Mouse (Mus musculus) retina, adult 2 months (tissue): ENCODE data around the gene Atg14.
"Not testable (repeated sequence)": the region's sequence is repeated elsewhere in the genome, so short reads cannot be mapped to it uniquely, and the experiment has no call there.

Experiments
- DNase-seq: peaks from one replicate; pipeline ENCODE4 v3.0.0-alpha.2; 2012; ENCODE audit warnings: low read depth, low spot score

Gene Atg14

DNA sequence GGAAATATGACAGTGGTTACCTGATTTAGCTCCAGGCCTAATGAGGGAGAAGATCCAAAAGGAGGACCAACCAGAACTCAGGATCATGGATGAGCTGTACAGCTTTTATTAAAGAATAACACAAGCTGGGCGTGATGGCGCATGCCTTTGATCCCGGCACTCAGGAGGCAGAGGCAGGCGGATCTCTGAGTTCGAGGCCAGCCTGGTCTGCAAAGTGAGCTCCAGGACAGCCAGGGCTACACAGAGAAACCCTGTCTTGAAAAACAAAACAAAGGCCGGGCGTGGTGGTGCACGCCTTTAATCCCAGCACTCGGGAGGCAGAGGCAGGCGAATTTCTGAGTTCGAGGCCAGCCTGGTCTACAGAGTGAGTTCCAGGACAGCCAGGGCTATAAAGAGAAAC is at the start of gene Atg14:
Atg14 (minus strand) TSS at position 101 of the 400 bp plus-strand sequence.
- not testable (repeated sequence) for DNase-seq

DNA sequence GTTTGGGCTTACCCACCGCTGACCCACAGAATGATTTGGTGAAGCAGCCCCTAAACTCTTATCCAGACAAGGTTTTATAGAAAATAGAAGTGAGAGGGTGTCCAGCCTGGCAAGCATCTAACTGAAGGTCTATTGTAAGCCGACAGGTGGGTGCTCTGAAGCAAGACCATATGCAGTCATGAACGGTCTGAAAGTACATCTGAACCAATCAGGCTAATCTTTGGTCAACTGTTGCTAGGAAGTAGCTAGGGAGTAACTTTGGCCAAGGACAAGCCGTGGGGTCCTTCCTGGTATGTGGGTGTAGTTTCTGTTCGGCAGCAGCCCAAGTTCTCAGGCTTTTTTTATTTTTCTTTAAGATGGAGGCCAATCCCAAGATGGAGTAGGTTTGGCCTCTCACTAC is 48.4 kb upstream of the Atg14 start:
- no peak for DNase-seq

DNA sequence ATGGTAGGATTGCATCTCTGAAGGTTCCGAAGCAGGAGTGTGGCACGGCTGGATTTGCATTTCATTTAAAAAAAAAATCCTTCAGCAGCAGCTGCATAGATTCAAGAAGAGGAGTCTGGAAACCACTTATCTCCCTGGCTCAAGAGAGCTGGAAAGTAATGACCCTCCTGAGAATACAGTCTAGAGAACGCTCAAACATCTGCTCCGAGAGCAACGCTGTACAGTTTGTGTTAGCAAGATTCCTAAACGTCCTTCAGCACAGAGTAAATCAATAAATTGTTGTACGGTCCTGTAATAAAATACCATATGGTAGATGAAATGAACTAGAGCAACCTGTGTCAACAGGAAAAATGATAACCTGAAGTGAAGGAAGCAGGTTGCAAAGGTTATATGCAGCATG is 42.8 kb upstream of the Atg14 start:
- DNase-seq = no peak

DNA sequence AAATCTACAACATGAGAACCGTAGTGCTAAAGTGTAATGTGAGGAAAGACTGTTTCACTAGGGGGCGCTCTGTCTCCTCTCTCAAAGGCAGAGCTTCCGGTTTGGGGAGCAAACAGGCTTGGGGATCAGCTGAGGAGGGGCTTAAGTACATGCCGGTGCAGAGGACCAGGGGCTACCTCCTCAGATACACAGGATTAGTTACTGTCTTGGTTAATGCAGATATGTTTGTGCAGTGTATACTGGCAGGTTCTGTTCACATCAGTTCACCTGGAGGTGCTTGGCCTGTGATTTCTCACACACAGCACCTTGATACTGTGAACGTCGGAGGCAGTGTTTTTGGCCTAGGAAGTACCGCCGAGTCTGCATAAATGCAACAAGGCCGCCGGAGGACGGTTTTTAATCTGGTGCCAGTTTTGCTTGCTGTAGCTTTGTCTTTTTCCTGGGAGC is 27.5 kb upstream of the Atg14 start:
- peak; percentile 59 for DNase-seq

DNA sequence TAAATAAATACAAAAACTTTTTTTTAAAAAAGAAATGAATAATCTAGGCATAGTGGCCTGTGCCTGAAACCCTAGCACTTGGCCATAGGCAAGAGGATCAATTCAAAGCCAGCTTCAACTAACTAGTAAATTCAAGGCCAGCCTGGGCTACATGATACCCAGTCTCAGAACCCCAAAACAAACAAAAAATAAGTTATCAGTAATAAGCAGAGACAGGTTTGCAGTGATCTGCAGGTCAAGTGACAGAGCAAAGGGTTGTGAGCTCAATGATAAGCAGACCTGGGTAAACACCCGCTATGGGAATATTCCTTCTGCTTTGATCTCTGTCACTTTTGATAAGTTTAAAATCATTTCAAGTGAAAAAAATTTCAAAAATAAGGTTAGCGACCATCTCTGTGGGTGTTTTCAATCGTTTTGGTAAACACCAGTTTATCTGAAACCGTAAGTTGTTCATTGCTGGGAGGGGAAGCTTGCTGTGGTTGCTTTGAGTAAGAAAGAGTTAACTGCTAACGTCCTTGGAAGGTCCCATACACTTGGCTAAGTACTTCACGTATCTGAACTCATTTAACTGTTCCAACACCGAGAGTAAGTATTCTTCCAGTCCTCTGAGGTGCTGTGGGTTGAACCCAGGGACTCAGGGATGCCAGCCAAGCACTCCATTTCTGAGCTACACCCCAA is 24.1 kb upstream of the Atg14 start:
- DNase-seq = no peak

DNA sequence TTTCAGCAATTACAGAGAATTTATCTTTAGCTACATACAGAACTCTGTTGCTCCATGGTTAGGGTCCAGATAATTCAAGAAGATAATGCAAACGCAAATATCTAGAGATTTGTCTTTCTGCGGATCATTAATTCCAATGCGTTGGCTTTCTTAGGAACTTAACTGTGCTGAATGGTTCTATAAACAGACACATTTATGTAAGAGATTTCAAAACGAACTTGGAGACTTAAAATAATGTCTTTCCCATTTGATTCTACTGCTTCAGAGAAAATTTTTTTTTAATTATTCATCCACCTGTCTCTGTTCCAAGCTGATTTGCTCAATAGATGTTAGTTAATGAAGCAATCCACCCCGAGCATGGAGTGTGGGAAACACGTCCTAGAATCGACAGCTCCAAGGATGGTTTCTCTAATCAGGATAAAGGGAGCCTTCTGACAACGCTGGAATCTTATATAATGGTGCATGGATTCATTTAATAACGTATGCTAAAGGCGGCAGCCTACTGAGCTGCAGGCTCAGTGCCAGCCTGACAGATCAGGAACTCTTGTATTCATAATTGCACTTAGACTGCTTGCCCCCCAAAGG is 20.0 kb upstream of the Atg14 start:
- DNase-seq = no peak

DNA sequence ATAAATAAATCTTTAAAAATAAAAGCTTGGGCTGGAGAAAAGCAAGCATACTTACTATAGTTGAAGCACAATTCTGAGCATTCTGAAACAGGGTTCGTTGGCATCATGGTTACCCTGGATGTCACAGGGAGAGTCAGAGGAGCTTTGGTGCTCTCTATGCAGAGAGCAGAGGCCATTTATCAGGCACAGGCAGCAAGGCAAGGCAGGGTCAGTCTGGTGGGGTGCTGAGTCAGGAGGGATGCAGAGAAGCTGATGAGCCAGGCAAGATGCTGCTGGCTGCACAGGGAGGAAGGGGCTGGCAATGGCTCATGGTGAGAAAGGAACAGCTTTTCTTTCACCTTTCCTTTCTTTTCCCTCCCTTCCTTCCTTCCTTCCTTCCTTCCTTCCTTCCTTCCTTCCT is 19.0 kb upstream of the Atg14 start:
- DNase-seq = no peak

DNA sequence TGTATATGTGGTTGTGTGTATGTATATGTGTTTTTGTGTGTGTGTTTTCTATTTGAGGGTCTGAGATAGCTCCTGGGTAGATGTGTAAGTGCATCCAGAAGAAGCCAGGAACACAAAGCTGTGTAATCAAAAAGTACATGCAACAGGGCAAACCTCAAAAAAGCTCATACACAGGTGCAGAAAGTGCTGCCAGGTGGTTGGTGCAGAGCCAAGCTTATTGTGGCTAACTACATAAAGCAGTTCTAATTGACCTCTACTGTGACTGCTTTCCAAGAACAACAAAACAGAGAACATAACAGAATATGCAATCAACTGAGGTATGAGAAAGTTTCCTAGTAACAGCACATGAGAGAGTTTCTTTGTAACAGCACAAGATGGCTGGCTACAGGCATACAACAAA is 13.9 kb upstream of the Atg14 start:
- DNase-seq = no peak

DNA sequence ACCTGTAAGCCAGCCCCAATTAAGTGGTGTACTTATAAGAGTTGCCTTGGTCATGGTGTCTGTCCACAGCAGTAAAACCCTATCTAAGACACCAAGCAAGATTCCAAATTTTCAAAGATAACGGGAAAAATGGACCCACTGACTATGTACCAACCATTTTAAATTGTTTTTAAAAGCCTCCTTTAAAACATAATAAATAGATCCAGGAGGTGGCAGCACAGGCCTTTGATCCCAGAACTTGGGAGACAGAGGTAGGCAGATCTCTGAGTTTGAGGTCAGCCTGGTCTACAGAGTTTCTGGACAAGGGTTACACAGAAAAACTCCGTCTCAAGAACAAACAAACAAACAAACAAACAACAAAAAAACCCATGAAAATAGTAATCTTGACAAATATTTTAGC is 11.2 kb upstream of the Atg14 start:
- DNase-seq = no peak

DNA sequence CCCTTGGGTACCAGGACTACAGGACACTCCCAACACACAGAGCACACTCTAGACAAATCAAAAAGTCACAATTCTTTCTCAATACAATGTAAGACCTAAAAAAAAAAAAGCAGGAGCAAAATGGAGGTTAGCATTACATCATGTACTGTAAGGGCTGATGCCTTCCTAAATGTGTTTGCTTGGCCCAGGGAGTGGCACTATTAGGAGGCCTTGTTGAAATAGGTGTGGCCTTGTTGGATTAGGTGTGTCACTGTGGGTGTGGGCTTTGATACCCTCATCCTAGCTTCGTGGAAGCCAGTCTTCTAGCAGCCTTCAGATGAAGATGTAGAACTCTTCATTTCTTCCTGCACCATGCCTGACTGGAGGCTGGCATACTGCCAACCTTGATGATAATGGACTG is 10.8 kb upstream of the Atg14 start:
- DNase-seq = no peak

DNA sequence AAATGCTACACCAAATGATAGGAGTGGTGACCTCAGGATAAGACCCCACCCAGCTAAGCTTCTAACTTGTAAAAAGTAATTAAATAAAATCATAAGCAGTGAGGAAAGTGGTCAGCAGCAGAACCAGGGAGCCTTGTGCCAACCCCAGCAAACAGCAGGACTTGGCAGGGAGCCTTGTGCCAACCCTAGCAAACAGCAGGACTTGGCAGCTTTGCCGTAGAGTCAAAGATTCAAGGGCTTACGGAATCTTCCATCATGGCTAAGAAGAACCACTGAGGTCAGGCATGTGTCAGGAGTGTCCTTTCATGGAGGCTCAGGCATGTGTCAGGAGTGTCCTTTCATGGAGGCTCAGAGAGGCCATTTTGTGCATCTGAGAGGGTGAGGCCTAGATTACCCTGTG is 7.6 kb upstream of the Atg14 start:
- no peak for DNase-seq

DNA sequence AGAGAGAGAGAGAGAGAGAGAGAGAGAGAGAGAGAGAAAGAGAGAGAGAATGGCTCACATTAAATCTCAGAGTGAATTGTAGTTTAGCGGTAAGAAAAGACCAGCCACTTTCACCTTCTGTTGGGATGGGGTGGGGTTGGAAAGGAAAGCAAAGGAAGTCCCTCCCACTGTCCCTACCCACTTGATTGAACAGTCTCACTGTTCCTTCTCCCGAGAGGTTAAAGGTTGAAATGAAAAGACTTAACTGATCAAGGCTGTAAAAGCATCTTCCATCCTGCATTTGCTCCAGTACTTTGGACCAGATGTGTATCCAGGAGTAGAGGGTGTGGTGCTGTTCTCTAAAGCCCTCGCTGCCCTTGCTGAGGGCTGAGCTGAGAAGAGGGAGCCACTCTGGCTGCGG is 6.2 kb upstream of the Atg14 start:
- no peak for DNase-seq

DNA sequence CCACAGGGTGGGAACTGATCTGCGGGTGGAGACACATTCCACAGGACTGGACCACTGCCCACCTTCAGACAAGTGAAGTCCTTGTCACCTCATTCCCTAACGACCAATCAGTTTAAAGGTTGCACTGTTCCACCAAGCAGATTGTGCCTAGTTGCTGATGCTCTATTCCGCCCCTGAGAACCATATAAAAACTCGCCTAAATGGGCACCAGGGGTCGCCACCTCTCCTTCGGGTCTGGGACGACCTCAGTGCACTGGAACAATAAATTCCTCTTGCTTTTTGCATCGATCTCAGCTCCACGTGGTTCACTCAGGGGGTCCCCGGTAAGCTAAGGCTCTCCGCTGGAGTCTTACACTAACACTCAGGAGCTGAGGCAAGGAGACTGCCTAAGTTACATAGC is 4.3 kb upstream of the Atg14 start:
- DNase-seq = no peak

DNA sequence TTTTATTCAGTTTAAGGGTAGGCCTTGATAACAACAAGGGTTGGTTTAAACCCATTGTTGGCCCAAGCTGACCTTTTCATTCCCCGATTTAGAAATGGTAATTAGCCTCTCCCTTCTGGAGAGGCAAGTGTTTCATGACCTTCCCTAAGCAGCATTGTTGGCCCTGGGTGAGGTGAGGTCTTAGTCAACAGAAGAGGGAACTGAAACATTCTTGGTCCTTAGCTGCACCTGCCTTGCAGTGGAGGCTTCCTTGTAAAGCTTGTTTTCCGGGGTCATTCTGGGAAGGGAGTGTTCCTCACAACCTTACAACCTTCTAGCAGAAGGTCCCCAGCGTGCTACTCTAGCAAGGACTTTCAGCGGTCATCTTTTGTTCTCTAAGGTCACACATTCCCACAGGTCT is 2.3 kb upstream of the Atg14 start:
- DNase-seq = no peak

DNA sequence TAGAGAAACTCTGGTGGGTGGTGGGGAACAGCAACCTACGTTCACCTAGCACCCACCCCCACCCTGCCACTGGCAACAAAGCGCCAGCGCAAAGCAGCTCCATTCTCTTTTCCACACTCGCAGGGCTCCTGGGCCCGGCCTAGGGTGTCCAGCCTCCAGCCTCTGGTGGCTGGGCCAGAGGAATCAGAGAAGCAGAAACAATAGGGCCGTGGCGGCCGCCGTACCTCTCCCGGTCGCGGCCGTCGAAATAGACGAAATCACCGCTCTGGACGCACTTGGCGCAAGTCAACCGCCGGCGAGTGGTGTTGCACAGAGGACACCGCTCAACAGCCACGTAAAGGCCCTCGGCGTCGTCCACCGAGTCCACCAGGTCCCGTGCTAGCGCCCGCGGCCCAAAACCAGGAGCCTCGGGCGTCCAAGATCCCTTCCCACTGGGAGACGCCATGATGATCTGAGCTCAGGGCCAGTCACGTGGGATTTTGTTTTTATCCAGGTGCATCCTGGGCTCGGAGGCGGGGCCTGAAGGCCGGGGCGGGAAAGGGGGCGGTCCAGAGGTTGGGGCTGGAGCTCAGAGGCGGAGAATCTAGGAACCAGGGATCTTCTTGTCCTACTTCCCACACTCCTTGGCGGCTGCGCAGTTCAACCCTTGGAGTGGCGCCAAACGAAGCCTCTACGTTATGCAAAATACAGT is 2.3 kb downstream of the Atg14 start:
- DNase-seq = peak; percentile 90

DNA sequence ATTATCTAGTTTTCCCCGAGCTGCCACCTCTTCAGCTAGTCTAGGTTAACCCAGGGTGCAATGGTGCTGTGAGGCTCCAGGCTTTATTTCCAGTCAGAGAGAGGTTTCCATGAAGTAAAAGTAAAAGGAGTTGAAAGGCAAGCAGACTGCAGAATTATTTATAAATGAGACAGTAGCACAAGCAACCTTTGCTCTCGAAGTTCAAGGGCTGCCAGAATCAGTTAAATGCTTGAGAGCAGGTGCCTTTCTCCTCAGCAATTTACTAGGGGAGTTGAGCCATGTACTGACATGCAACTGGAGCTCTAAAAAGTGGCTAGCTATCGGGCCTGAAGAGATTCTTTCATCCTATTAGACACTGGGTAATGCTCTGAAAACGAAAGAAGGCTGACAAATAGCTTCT is 7.3 kb downstream of the Atg14 start:
- no peak for DNase-seq

DNA sequence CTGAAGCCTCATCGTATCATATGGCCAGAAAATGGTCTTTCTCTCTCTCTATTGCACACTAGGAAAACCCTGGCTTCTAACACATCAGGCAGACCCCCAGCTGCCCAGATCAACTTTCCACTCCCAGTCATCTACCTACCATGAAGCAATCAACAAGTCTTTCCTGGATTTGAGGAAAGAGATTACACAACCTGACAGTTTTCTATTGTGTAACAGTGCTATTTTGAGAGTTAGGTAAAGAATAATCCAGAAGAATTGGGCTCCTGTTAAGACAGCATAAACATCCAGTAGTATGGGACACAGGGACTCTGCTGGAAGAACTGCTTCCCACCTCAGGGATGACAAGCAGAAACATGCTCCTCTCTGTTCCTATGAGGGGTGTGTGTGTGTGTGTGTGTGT is 7.9 kb downstream of the Atg14 start:
- no peak for DNase-seq

DNA sequence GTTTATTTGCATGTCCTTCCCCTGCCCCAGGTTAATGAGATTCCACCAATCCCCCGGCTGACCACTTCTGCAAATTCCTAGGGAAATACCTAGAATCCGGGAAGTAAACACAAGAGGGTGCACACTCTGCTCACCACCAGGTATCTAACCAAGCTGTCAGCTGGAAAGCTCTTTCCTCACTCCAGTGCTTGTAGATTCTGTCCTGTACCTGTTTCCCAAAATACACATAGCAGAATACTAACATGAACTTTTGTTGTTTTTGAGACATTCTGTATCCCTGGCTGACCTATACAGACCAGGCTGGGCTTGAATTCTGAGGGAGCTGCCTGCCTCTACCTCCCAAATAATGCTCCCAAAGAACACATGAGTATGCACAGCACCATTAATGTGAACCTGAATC is 9.7 kb downstream of the Atg14 start:
- DNase-seq = no peak

DNA sequence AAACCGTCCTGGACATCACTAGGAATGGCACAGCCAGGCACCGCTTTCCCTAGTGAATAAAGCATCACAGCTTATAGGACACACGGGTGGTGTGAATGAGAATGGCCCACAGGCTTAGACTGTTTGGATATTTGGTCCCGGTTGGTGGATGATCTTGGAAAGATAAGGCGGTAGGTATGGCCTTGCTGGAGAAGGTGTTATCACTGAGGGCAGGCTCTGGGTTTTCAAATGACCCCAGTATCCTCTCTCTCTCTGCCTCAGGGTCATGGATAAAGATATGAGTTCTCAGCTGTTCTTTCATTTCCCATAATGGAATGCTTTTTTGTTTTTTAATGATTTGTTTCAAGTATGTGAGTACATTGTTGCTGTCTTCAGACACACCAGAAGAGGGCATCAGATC is 15.2 kb downstream of the Atg14 start:
- DNase-seq = no peak

DNA sequence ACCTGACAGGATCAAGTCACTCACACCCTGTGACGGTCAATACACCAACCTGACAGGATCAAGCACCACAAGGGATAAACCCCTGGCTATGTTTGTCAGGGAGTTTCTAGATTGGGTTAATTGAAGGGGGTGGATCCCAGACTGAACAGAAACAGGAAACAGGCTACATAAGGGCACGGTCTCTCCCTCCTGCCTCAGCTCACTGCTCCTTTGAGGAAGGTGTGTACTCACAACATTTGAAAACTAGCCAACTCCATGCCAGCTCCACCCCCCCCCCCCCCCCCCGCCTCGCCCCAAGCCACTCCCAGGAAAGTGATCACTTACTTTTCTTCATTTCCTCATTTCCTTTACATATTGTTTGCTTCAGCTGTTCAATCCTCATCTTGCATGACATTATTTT is 16.2 kb downstream of the Atg14 start:
- no peak for DNase-seq

DNA sequence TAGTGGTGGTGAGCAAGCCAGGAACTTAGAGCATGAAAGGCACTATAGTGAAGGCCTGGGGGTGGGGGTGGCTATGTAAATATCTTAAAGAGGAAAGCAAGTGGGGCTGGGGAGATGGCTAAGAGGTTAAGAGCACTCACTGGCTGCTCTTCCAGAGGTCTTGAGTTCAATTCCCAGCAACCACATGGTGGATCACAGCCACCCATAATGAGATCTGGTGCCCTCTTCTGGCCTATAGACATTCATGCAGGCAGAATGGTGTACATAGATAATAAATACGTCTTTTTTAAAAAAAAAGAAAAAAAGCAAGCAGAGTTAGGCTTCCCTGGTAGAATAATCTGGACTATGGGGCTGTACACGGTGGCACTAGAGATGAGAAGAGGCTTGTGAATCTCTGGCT is 17.1 kb downstream of the Atg14 start:
- no peak for DNase-seq

DNA sequence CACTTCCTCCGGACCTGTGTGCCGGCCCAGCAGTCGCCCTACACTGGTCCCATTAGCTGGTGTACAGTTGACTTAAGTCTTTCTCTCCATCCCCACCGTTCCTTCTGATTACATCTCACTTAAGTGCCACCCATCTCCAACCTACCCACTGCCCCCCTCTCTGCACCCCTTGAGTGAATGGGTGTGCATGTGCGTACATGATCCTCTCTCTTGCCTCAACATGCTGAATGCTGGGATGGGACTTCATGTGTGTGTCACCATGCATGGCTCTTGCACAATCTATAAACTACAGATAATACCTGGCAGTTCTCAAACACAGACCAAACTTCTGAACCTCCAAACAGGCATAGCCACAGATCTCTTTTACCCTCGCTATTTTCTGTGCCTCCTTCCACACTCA is 18.8 kb downstream of the Atg14 start:
- DNase-seq = no peak

DNA sequence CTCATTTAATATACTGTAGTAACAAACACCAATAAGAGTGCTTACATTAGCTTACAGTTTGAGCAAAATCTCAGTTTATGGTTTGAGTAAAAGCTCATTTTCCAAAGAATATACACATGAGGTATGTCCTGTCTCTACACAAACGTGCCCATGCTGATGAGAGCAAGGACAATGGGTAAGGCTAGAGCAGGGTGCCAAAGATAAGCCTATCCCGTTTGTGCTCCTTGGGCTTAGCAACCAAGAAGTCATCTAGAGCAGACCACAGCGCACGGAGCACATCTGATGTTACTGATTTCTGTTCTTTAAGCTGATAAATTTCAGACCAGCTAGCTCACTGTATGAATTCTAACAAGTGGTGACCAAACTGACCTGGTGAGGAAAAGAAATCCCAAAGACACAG is 25.6 kb downstream of the Atg14 start:
- DNase-seq = no peak
